Mouse (Mus musculus) cerebellum, adult 2 months (tissue): ENCODE data around the gene Icam5. TPM values are rescaled to one million over a fixed set of nuclear protein-coding genes. Genes with fewer than 3 reads are reported as not detected.
"Not testable (repeated sequence)": the region's sequence is repeated elsewhere in the genome, so short reads cannot be mapped to it uniquely, and the experiment has no call there.

Experiments
- DNase-seq, 2 experiments: peaks; one replicate each; pipeline ENCODE4 v3.0.0; 2021
- H3K27ac ChIP-seq: fragments of 200-500 bp; 2 replicates; pipeline ENCODE4 v1.5.1; 2012; ENCODE audit warnings: low read length, control low read depth, inconsistent platforms; ENCODE audit not compliant: insufficient read depth
- H3K27me3 ChIP-seq: fragments of 200-500 bp; 2 replicates; pipeline ENCODE4 v1.6.1; 2012; ENCODE audit warnings: inconsistent platforms, mild to moderate bottlenecking, low read length, moderate library complexity; ENCODE audit not compliant: control insufficient read depth, insufficient read depth
- H3K4me1 ChIP-seq: fragments of 200-500 bp; 2 replicates; pipeline ENCODE4 v1.6.1; 2011; ENCODE audit warnings: low read length; ENCODE audit not compliant: control insufficient read depth, insufficient read depth
- H3K4me3 ChIP-seq: fragments of 200-500 bp; replicated peaks from 2 replicates; pipeline ENCODE3; 2011; ENCODE audit warnings: mild to moderate bottlenecking, low read depth, low read length, control low read depth; ENCODE audit not compliant: insufficient read depth
- CTCF ChIP-seq: fragments of 200-500 bp; IDR thresholded peaks from 2 replicates; pipeline ENCODE4 v1.5.1; 2011; ENCODE audit warnings: low read depth, mild to moderate bottlenecking, control low read depth, low read length, moderate library complexity, borderline replicate concordance; ENCODE audit not compliant: insufficient read depth
- POLR2A ChIP-seq: fragments of 200-500 bp; IDR thresholded peaks from 2 replicates; pipeline ENCODE4 v1.6.1; 2011; ENCODE audit warnings: low read length, control low read depth, borderline replicate concordance; ENCODE audit not compliant: insufficient read depth
- WGBS: fragments of 180-500 bp; shearing (Covaris S2); methylation state at CpG from one replicate; pipeline ENCODE4 v1.1.7; 2018; 5-methylcytosine and 5-hydroxymethylcytosine counted together
- polyA plus RNA-seq: library from polyadenylated mRNA; depleted of rRNA; stranded (reverse); fragments of >200 nt; gene quantifications from 2 replicates; pipeline ENCODE4 v1.2.3, GENCODE M21; 2012

Icam5 gene
- polyA plus RNA-seq, 1 experiment: 2.5 TPM

DNA sequence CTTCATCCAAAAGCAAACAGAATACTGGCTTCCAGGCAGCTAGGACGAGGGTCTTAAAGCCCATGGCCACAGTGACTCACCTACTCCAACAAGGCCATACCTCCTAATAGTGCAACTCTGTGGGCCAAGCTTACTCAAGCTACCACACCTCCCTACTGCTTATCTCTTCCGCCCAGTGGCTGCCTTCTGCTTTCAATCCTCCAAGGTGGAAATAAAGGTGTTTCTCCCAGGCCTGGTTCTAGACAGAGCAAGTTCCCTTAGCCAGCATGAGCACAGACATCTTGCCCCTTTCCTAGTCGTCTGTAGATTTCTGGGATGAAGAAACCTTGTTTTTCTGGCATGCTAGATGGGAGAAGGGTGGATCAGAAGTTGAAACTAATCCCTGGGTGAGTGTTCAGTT is 7.9 kb downstream of the Icam5 start:
- WGBS: 72% methylated on average over 3 of the region's 3 CpGs
- Histone ChIP-seq H3K27ac (no peak overlapping the region), H3K4me1 (no peaks in the 10 kb centered on the region), H3K4me3 (no peak overlapping the region), H3K27me3 (no peaks in the 10 kb centered on the region; the same call in 1 of the 2 replicates)
- TF ChIP-seq POLR2A (no peak), CTCF (no peak)
- no peak for DNase-seq

DNA sequence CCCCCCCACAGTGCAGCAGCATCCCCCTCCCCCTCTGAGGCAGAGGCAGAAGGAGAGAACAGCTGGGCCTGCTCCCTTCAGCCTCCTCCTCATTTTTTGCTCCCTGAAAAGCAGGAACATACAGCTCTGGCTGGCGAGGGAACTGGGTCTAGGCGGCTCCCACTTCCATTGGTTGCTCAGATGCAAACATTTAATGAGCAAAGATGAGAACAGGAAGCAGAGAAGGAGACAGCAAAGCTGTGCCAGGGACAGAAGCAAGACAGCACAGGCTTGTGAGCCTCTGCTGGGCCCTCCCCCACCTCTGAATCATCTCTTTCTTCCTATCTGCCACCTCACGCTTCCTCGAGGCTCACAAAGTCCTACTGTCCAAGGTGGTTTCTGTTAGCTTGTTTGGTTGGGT is 9.4 kb downstream of the Icam5 start:
- Histone ChIP-seq H3K4me1 (no peaks in the 10 kb centered on the region), H3K27ac (no peak overlapping the region), H3K27me3 (no peaks in the 10 kb centered on the region; the same call in 1 of the 2 replicates), H3K4me3 (no peak overlapping the region)
- 50% methylated on average over 4 of the region's 4 CpGs for WGBS
- no peak for TF ChIP-seq POLR2A
- TF ChIP-seq CTCF: no peak
- DNase-seq: no peak

DNA sequence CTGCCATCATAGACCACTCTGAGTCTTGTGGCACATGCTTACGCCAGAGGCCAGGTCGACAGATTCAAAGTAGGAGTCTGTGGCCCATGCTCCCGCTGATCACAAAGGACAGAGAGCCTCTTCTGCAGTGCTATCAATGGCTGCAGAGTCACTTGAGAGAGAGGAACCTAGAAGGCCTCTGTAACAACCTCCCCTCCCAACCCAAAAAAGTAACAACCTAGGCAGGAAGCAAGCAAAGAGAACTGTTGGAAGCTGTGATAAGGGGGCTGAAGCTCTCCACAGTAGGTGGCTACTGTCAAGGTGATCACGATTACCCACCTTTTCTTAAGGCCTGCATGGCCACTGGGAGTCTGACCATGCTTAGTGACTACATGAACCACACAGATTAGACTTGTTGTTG is 11.7 kb downstream of the Icam5 start:
- 83% methylated on average over 4 of the region's 4 CpGs for WGBS
- Histone ChIP-seq H3K4me3 (no peak overlapping the region), H3K4me1 (no peaks in the 10 kb centered on the region), H3K27me3 (no peaks in the 10 kb centered on the region), H3K27ac (no peak overlapping the region)
- no peak for DNase-seq
- TF ChIP-seq POLR2A (no peak), CTCF (no peak)

DNA sequence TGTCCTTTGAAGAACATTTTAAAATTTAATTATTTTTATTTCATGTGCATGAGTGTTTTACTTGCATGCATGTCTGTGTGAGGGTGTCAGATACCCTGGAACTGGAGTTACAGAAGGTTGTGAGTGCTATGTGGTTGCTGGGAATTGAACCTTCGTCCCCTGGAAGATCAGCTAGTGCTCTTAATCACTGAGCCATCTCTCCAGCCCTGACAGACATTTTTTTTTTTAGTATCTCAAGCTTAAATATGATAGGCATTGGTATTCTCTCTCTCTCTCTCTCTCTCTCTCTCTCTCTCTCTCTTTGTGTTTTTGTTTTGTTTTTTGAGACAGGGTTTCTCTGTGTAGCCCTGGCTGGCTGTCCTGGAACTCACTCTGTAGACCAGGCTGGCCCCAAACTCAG is 12.9 kb downstream of the Icam5 start:
- WGBS: 36% methylated on average over 1 of the region's 1 CpGs
- H3K27ac ChIP-seq, H3K4me1 ChIP-seq, H3K4me3 ChIP-seq, H3K27me3 ChIP-seq, DNase-seq: not testable (repeated sequence)

DNA sequence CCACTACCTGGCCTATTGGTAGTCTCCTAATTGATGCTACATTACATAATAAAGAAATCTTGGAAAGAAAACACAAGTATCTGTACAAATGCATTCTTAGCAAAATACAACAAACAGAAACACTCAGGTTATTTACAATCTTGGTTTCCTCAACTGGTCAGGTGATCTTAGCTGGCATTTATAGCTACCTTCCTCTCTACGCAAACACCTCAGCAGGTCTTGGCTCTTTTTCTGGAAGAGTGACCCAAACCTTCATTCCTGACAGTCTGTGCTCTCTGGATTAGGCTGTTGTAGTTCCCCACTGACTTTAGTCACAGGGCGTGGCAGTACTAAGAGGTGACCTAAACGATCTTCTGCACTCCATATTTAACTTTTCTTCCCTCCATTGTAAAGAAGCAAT is 13.4 kb downstream of the Icam5 start:
- Histone ChIP-seq H3K4me1 (no peaks in the 10 kb centered on the region), H3K4me3 (no peak overlapping the region), H3K27me3 (no peaks in the 10 kb centered on the region), H3K27ac (no peak overlapping the region)
- TF ChIP-seq POLR2A: no peak
- 74% methylated on average over 3 of the region's 3 CpGs for WGBS
- no peak for DNase-seq

DNA sequence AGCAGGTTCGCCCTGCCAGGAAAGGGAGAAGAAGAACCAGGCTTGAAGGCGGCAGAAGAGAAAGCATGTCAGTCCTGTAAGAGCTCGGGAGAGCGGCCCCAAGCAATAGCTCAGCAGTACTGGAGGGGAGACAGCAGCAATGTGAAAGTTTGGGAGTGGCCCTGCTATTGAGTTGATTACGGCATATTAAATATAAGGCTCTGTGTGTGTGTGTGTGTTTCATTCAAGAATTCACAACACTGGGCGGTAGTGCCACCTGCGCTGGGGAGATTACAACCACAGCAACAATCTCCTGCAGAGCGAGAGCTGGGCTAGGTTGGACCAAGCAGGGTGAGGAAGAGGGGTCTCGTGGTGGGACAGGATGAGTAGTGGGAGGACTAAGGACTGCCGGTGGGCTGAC is 19.7 kb downstream of the Icam5 start:
- no peak for DNase-seq
- TF ChIP-seq POLR2A (no peak), CTCF (no peak)
- no peak overlapping the region for H3K27ac ChIP-seq
- 70% methylated on average over 10 of the region's 10 CpGs for WGBS
- H3K4me1 ChIP-seq: no peaks in the 10 kb centered on the region
- no peak overlapping the region for H3K4me3 ChIP-seq
- H3K27me3 ChIP-seq: no peaks in the 10 kb centered on the region

DNA sequence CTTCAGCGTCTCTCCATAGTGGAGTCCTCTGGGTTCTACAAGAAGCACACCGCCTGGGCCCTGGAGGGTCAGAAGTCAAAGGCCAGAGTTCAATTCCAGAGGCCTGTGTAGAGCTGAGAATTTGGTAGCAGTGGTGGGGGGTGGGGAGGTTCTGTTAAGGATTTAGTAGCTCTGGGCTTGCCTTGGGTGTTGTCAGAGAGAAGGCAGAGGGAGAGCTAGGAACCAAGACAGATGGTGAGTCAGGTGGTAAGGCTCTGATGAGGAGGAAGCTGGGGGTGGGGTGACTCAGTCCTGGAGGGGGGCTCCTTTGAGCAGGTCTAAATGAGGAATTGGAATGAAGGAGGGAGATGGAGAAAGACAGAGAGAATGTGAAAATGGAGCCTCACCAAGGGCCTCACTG is 31.1 kb downstream of the Icam5 start:
- no peak for TF ChIP-seq POLR2A
- TF ChIP-seq CTCF: no peak
- Histone ChIP-seq H3K27ac (no peak overlapping the region), H3K27me3 (no peaks in the 10 kb centered on the region), H3K4me1 (no peaks in the 10 kb centered on the region), H3K4me3 (no peak overlapping the region)
- DNase-seq: no peak
- 97% methylated on average over 2 of the region's 2 CpGs for WGBS

DNA sequence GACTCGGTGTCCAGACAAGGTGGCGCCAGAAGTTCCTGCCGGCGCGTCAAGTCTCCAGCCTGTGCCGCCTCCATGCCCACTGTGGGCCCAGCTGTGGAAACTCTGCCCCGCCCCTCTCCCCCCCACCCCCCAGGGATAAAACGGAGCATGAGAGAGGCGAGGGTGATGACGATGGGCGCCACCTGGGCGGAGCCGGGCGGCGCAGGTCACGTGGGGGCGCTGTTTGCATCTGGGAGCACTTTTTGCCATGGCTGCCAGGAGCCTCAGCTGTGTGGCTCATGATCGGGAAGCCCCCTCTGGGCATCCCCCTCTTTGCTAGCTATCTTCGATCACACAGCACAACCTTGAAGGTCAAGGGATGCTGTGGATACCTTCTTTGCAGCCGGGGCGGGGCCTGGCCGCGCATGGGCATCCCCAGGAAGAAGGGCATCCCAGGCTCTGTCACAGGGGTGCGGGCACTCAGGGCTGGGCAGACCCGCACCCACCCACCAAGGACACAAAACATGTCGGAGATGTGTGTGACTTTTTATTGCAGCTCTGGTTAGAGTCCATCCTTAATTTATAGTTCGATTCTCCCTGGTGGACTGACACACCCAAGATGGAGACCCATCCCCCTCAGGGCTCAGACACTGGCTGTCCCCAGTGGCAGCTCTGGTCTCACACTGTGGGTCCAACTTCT is 35.3 kb downstream of the Icam5 start, which contains the start of gene Zglp1:
Gene Zglp1 (minus strand): TSS at position 88 of the 679 bp plus-strand sequence.
- no peak for DNase-seq
- Histone ChIP-seq H3K4me3 (no peak within 1 kb of the TSS), H3K4me1 (no peaks in the 10 kb centered on the region), H3K27ac (no peak within 1 kb of the TSS), H3K27me3 (no peaks in the 10 kb centered on the region)
- TF ChIP-seq POLR2A (no peak), CTCF (no peak)
- 86% methylated on average over 27 of the region's 27 CpGs for WGBS
